Comparison of ENCODE assay signal across 9 mouse cellular contexts in the genomic region with DNA sequence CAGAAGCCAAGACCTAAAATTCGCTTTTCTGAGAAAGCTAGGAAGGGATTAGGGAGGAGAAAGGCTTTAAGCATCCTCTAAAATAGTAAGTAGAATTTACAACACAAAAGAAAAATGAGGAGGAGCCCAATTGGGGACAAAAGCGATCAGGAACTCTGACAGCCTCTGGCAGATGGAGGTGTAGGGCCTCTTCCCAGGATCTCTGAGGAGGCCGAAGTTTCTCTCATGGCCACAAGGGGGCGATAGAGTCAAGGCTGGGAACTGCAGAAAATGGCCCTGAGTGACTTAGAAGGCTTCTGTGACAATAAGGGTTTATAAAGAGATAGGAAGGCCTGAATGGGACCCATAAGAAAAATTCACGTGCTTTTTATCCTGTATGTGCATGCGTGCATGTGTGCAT.
DNase-seq lines count a peak whose midpoint lies in the region; ATAC-seq and TF ChIP-seq lines count a peak whose summit lies in the region.
"Had no signal": no experiment of that assay in that cellular context is flagged by ENCODE, and none has a peak within 500 bp of the region (broad histone marks: within the 10 kb centered on the region; RNA-seq: fewer than 3 reads in every experiment).

No protein-coding gene starts in this region.

- H3K4me2 ChIP-seq in heart, postnatal 0 days (ENCODE audit: low read depth, low read length) = no peak overlapping the region
- H3K4me2 ChIP-seq in CH12.LX (ENCODE audit: insufficient read depth, low read depth, poor library complexity, severe bottlenecking) = no peak overlapping the region
- no peak overlapping the region for H3K4me2 ChIP-seq in stomach, postnatal 0 days (replicated peaks; ENCODE audit: low read depth)
- H3K4me2 ChIP-seq: embryonic facial prominence, embryonic 12.5 days had no signal

- H3K27me3 ChIP-seq in heart, postnatal 0 days (ENCODE audit: control insufficient read depth, insufficient read depth, low read length) = no peaks in the 10 kb centered on the region
- no peaks in the 10 kb centered on the region for H3K27me3 ChIP-seq in CH12.LX (replicated peaks)
- no peaks in the 10 kb centered on the region for H3K27me3 ChIP-seq in stomach, postnatal 0 days (ENCODE audit: control insufficient read depth, insufficient read depth, low read length)
- H3K27me3 ChIP-seq: embryonic facial prominence, embryonic 12.5 days had no signal

- no peak for TF ChIP-seq POLR2A in CH12.LX (IDR thresholded peaks at IDR 0.05; ENCODE audit: low read depth, low read length)

- no peak overlapping the region for H3K27ac ChIP-seq in heart, postnatal 0 days (ENCODE audit: low read depth)
- no peak overlapping the region for H3K27ac ChIP-seq in CH12.LX (ENCODE audit: insufficient read depth, low read depth)
- no peak overlapping the region for H3K27ac ChIP-seq in stomach, postnatal 0 days (replicated peaks)
- H3K27ac ChIP-seq: embryonic facial prominence, embryonic 12.5 days had no signal

- no peaks in the 10 kb centered on the region for H3K79me2 ChIP-seq in CH12.LX (replicated peaks; ENCODE audit: control insufficient read depth, extremely low read depth, insufficient read depth, poor library complexity, severe bottlenecking)

- H3K4me1 ChIP-seq in heart, postnatal 0 days (ENCODE audit: control insufficient read depth, insufficient read depth) = no peaks in the 10 kb centered on the region
- H3K4me1 ChIP-seq in CH12.LX (ENCODE audit: control insufficient read depth in 1 of 2, insufficient read depth in 2 of 2) = no peaks in the 10 kb centered on the region; a peak in 1 of 4 replicates
- no peaks in the 10 kb centered on the region for H3K4me1 ChIP-seq in stomach, postnatal 0 days (replicated peaks; ENCODE audit: control insufficient read depth, insufficient read depth)
- H3K4me1 ChIP-seq: embryonic facial prominence, embryonic 12.5 days had no signal

- DNase-seq in heart, postnatal 0 days (ENCODE audit: low spot score) = peak; percentile 25
- DNase-seq in heart, postnatal 25 days (ENCODE audit: low spot score) = no peak
- DNase-seq in CH12.LX (ENCODE audit: extremely low read depth) = peak; percentile 82
- DNase-seq in brain, embryonic 18.5 days (ENCODE audit: low read depth, low spot score) = peak; percentile 34
- peak; percentile 10 for DNase-seq in fibroblast of lung, adult 2 months (ENCODE audit: low read depth)
- peak; percentile 60 to 84 for DNase-seq in layer of hippocampus, adult 18-20 months (ENCODE audit: low spot score in 2 of 2)
- peak; percentile 30 for DNase-seq in stomach, postnatal 0 days (ENCODE audit: low spot score)

- intact Hi-C loops in heart, postnatal 25 days (cut with DNase I) = no loop called here

- no peak for TF ChIP-seq EP300 in heart, postnatal 0 days (IDR thresholded peaks at IDR 0.05; ENCODE audit: low read depth)
- TF ChIP-seq EP300 in CH12.LX (IDR thresholded peaks at IDR 0.05; ENCODE audit: low read length) = no peak
- no peak for TF ChIP-seq EP300 in stomach, postnatal 0 days (optimal IDR thresholded peaks at IDR 0.05)

- no peak overlapping the region for H3K4me3 ChIP-seq in heart, postnatal 0 days (ENCODE audit: low read depth, low read length)
- no peak overlapping the region for H3K4me3 ChIP-seq in CH12.LX (replicated peaks in 1 of 3; ENCODE audit: low read depth in 2 of 3, low read length in 2 of 3, poor library complexity in 1 of 3)
- H3K4me3 ChIP-seq in stomach, postnatal 0 days (ENCODE audit: low read depth, low read length) = no peak overlapping the region
- H3K4me3 ChIP-seq: embryonic facial prominence, embryonic 12.5 days had no signal

- in situ Hi-C loops in CH12.LX (cut with MboI; ENCODE audit: low pct_ligation_motif_present, low pct_unique_long_range_greater_than_20kb, low sequenced_read_pairs) = loop anchor here (10.0 kb wide), 1 partner anchor 202 kb away; no protein-coding TSS in a partner anchor

- peak; percentile 81 for TF ChIP-seq CTCF in heart, postnatal 0 days (IDR thresholded peaks at IDR 0.05; ENCODE audit: low read depth)
- TF ChIP-seq CTCF in CH12.LX (conservative IDR thresholded peaks at IDR 0.05 in 1 of 2, IDR thresholded peaks at IDR 0.05 in 1 of 2; ENCODE audit: low read depth in 2 of 2, low read length in 2 of 2) = peak; percentile 94 to 99
- peak; percentile 86 for TF ChIP-seq CTCF in stomach, postnatal 0 days (IDR thresholded peaks at IDR 0.05; ENCODE audit: low read depth)

- 30% methylated on average over 6 of the region's 6 CpGs for WGBS in heart, postnatal 0 days
- 26% methylated on average over 6 of the region's 6 CpGs for WGBS in stomach, postnatal 0 days

- no peaks in the 10 kb centered on the region for H3K9me3 ChIP-seq in heart, postnatal 0 days (replicated peaks; ENCODE audit: control insufficient read depth, low read length)
- no peaks in the 10 kb centered on the region for H3K9me3 ChIP-seq in CH12.LX (replicated peaks; ENCODE audit: low read length)
- no peaks in the 10 kb centered on the region for H3K9me3 ChIP-seq in stomach, postnatal 0 days (ENCODE audit: control insufficient read depth, low read length)
- H3K9me3 ChIP-seq: embryonic facial prominence, embryonic 12.5 days had no signal

- H3K36me3 ChIP-seq in heart, postnatal 0 days (replicated peaks; ENCODE audit: control insufficient read depth, insufficient read depth, low read length) = no peaks in the 10 kb centered on the region
- H3K36me3 ChIP-seq in CH12.LX (replicated peaks in 1 of 2; ENCODE audit: control insufficient read depth in 1 of 2, insufficient read depth in 1 of 2, low read length in 1 of 2) = no peaks in the 10 kb centered on the region
- no peaks in the 10 kb centered on the region for H3K36me3 ChIP-seq in stomach, postnatal 0 days (ENCODE audit: control insufficient read depth, insufficient read depth, low read length)
- H3K36me3 ChIP-seq: embryonic facial prominence, embryonic 12.5 days had no signal

- dilution Hi-C loops in CH12.LX (cut with MboI; ENCODE audit: extremely low pct_ligation_motif_present, extremely low pct_unique_long_range_greater_than_20kb, low sequenced_read_pairs) = no loop called here

- peak; percentile 89 for TF ChIP-seq RAD21 in CH12.LX (IDR thresholded peaks at IDR 0.05; ENCODE audit: low read depth, low read length)

- no peak for ATAC-seq in heart, postnatal 0 days (ENCODE audit: insufficient read depth, low read depth)
- peak; percentile 21; the same call in 1 of the 2 replicates for ATAC-seq in megakaryocyte, adult 5-6 weeks (ENCODE audit: poor library complexity, severe bottlenecking)
- ATAC-seq in stomach, postnatal 0 days (ENCODE audit: low FRiP score, low TSS enrichment) = no peak

- no peak overlapping the region for H3K9ac ChIP-seq in heart, postnatal 0 days (replicated peaks; ENCODE audit: low read depth, low read length)
- H3K9ac ChIP-seq in CH12.LX (ENCODE audit: insufficient read depth, low read depth) = no peak overlapping the region
- H3K9ac ChIP-seq in stomach, postnatal 0 days (ENCODE audit: low read length) = no peak overlapping the region
- H3K9ac ChIP-seq: embryonic facial prominence, embryonic 12.5 days had no signal

TF ChIP-seq in CH12.LX, 34 proteins besides CTCF, POLR2A, EP300 and RAD21:
- TF ChIP-seq MXI1 (IDR thresholded peaks at IDR 0.05; ENCODE audit: low read depth, low read length) = no peak
- TF ChIP-seq CHD1 (IDR thresholded peaks at IDR 0.05; ENCODE audit: low read depth, low read length) = no peak
- peak; percentile 78 for TF ChIP-seq SMC3 (IDR thresholded peaks at IDR 0.05; ENCODE audit: low read depth, low read length)
- TF ChIP-seq ZC3H11A (IDR thresholded peaks at IDR 0.05; ENCODE audit: low read depth, low read length) = peak; percentile 31; the same call in 1 of the 2 replicates
- TF ChIP-seq ETS1 (conservative IDR thresholded peaks at IDR 0.05; ENCODE audit: low read depth, low read length) = no peak
